Comparison of ENCODE assay signal across 25 mouse cellular contexts in the genomic region with DNA sequence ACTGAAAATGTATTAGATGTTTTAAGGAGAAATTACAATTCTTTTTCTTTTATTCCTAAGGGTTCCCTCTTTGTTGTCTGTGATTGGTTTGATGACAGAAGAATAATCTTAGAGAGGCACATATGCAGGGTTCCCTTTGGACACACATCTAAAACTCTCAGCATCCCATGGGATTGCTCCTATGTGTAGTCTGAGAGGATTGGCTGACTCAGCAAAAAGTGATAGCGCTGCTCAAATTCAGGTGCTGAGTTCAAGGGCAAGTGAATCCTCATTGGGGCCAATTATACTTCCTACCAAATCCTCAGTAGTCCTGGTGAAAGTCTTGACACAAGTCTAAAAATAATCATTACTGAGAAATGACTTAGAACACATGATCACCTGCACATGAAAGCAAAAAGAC.
"Had no signal": no experiment of that assay in that cellular context is flagged by ENCODE, and none has a peak within 500 bp of the region (broad histone marks: within the 10 kb centered on the region; RNA-seq: fewer than 3 reads in every experiment).

No protein-coding gene starts in this region.

- H3K27me3 ChIP-seq: heart, embryonic 12.5 days; hindbrain, embryonic 13.5 days; hindbrain, embryonic 15.5 days; intestine, embryonic 15.5 days; limb, embryonic 13.5 days; limb, embryonic 15.5 days; liver, embryonic 12.5 days had no signal

- H3K9me3 ChIP-seq: heart, embryonic 10.5 days; heart, embryonic 12.5 days; hindbrain, embryonic 10.5 days; hindbrain, embryonic 13.5 days; hindbrain, embryonic 15.5 days; intestine, embryonic 15.5 days; limb, embryonic 13.5 days; limb, embryonic 15.5 days; liver, embryonic 12.5 days had no signal

- H3K4me2 ChIP-seq: heart, embryonic 12.5 days; hindbrain, embryonic 13.5 days; hindbrain, embryonic 15.5 days; intestine, embryonic 15.5 days; limb, embryonic 13.5 days; limb, embryonic 15.5 days; liver, embryonic 12.5 days had no signal

- ATAC-seq: inflammation-experienced regulatory T-cells, adult 6 months; intestine, embryonic 15.5 days; intestine, postnatal 0 days; liver, embryonic 12.5 days had no signal

- H3K4me1 ChIP-seq: heart, embryonic 10.5 days; heart, embryonic 12.5 days; hindbrain, embryonic 10.5 days; hindbrain, embryonic 13.5 days; hindbrain, embryonic 15.5 days; intestine, embryonic 15.5 days; limb, embryonic 13.5 days; limb, embryonic 15.5 days; liver, embryonic 12.5 days had no signal

- H3K4me3 ChIP-seq: gastrocnemius, adult 2 months; heart, embryonic 10.5 days; heart, embryonic 12.5 days; hindbrain, embryonic 10.5 days; hindbrain, embryonic 13.5 days; hindbrain, embryonic 15.5 days; intestine, embryonic 15.5 days; layer of hippocampus, adult 2 months; left cerebral cortex, adult 2 months; limb, embryonic 13.5 days; limb, embryonic 15.5 days; liver, embryonic 12.5 days had no signal

- H3K9ac ChIP-seq: heart, embryonic 12.5 days; hindbrain, embryonic 13.5 days; hindbrain, embryonic 15.5 days; intestine, embryonic 15.5 days; limb, embryonic 13.5 days; limb, embryonic 15.5 days; liver, embryonic 12.5 days had no signal

- H3K27ac ChIP-seq: gastrocnemius, adult 2 months; heart, embryonic 10.5 days; hindbrain, embryonic 10.5 days; hindbrain, embryonic 13.5 days; hindbrain, embryonic 15.5 days; intestine, embryonic 15.5 days; layer of hippocampus, adult 2 months; left cerebral cortex, adult 2 months; limb, embryonic 13.5 days; limb, embryonic 15.5 days; liver, embryonic 12.5 days had no signal

- H3K36me3 ChIP-seq: heart, embryonic 10.5 days; heart, embryonic 12.5 days; hindbrain, embryonic 10.5 days; hindbrain, embryonic 13.5 days; hindbrain, embryonic 15.5 days; intestine, embryonic 15.5 days; limb, embryonic 13.5 days; limb, embryonic 15.5 days; liver, embryonic 12.5 days had no signal

- DNase-seq: gastrocnemius, adult 2 months; gastrocnemius, postnatal 10 days; gastrocnemius, postnatal 25 days; heart, adult 18-20 months; heart, postnatal 10 days; heart, postnatal 4 days; kidney, adult 18-20 months; kidney, adult 8-10 months; kidney, postnatal 10 days; kidney, postnatal 25 days; kidney, postnatal 4 days; left cerebral cortex, postnatal 4 days had no signal
